Mouse (Mus musculus) hindbrain, embryonic 15.5 days (tissue): ENCODE data around the gene A130010J15Rik. TPM values are rescaled to one million over a fixed set of nuclear protein-coding genes. Genes with fewer than 3 reads are reported as not detected.

ENCODE experiments used
- ATAC-seq: fragments of 200-750 bp; cut with Nextera tagmentation; 2 replicates; pipeline ENCODE4 v1.8.0; 2017; ENCODE audit warnings: low read depth, moderate number of reproducible peaks, moderate TSS enrichment; ENCODE audit not compliant: low FRiP score
- H3K27ac ChIP-seq: fragments of 300-500 bp; sonication (generic); replicated peaks from 2 replicates; pipeline ENCODE4 v1.5.1; 2015; ENCODE audit warnings: mild to moderate bottlenecking, inconsistent platforms
- H3K27me3 ChIP-seq: fragments of 300-500 bp; sonication (generic); 2 replicates; pipeline ENCODE4 v1.6.1; 2015; ENCODE audit warnings: control low read depth, inconsistent platforms
- H3K36me3 ChIP-seq: fragments of 300-500 bp; sonication (generic); 2 replicates; pipeline ENCODE4 v1.6.1; 2015; ENCODE audit warnings: control low read depth, inconsistent platforms
- H3K4me1 ChIP-seq: fragments of 300-500 bp; sonication (generic); replicated peaks from 2 replicates; pipeline ENCODE4 v1.6.1; 2015; ENCODE audit warnings: control low read depth, inconsistent platforms
- H3K4me2 ChIP-seq: fragments of 300-500 bp; sonication (generic); 2 replicates; pipeline ENCODE4 v1.6.1; 2015; ENCODE audit warnings: moderate library complexity, mild to moderate bottlenecking, inconsistent platforms
- H3K4me3 ChIP-seq: fragments of 300-500 bp; sonication (generic); 2 replicates; pipeline ENCODE4 v1.5.1; 2015; ENCODE audit warnings: mild to moderate bottlenecking, inconsistent platforms
- H3K9ac ChIP-seq: fragments of 300-500 bp; sonication (generic); 2 replicates; pipeline ENCODE4 v1.6.1; 2015; ENCODE audit warnings: inconsistent platforms
- H3K9me3 ChIP-seq: fragments of 300-500 bp; sonication (generic); 2 replicates; pipeline ENCODE4 v1.6.1; 2016; ENCODE audit warnings: control low read depth, inconsistent platforms
- WGBS: fragments of 180-500 bp; shearing (Covaris S2); methylation state at CpG from one replicate; pipeline ENCODE4 v1.1.7; 2015; 5-methylcytosine and 5-hydroxymethylcytosine counted together
- polyA plus RNA-seq: library from polyadenylated mRNA; unstranded; fragments of >200 nt; fragmentation: Nextera tagmentation; extraction: Ambion mirVana; gene quantifications from 2 replicates; pipeline ENCODE4 v1.2.1, GENCODE M21; 2015

Gene A130010J15Rik
- polyA plus RNA-seq, 1 experiment from 2014 or later, result 11.8 TPM

DNA sequence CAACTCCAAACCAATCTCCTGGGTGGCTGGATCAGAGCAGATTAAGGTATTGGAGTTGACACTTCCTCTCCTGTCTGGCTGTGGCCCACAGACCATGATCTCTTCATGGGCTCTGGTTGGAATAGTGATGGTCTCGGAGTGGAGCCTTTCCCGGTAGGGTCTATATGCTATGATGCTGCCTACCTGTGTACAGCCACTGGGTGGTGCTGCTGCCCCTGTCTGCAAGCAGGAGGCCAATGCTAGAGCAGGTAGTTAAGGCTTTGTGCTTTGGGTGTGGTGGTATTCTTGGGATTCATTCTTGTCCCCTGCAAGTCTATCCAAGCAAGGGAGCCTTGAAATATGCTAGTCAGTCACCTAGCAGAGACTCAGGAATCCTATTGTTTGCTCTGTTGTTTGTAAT lies 40.3 kb downstream of the A130010J15Rik start:
- H3K27me3 ChIP-seq, result no peaks in the 10 kb centered on the region
- 48% methylated on average over 2 of the region's 2 CpGs for WGBS
- no peak overlapping the region for H3K9ac ChIP-seq
- no peak for ATAC-seq
- no peaks in the 10 kb centered on the region for H3K9me3 ChIP-seq
- no peak overlapping the region for H3K4me2 ChIP-seq
- no peak overlapping the region for H3K27ac ChIP-seq
- no peaks in the 10 kb centered on the region for H3K4me1 ChIP-seq
- H3K4me3 ChIP-seq, result no peak overlapping the region
- H3K36me3 ChIP-seq, result no peaks in the 10 kb centered on the region

DNA sequence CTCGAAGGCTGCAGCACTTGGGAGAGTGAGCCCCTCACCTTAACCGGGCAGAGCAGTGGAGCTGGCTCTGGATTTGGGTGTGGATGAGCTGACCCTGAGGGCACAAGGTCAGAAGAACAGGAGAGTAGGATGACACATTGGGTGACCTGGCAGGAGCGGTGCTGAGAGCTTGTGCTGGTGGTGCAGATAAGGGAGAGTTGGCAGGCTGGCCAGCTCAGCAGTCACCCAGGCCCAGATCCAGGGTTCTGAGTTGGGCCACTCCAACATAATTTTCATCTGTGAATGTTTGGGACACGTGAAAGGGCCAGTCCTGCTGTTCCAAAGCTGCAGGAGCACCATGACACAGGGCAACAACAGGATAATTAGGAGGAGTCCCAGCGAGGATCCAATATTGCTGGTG lies 43.5 kb downstream of the A130010J15Rik start:
- Histone ChIP-seq H3K9ac (no peak overlapping the region), H3K4me2 (no peak overlapping the region), H3K36me3 (no peaks in the 10 kb centered on the region), H3K27me3 (no peaks in the 10 kb centered on the region), H3K4me1 (no peaks in the 10 kb centered on the region), H3K4me3 (no peak overlapping the region), H3K9me3 (no peaks in the 10 kb centered on the region), H3K27ac (no peak overlapping the region)
- 86% methylated on average over 5 of the region's 5 CpGs for whole genome bisulfite sequencing
- no peak for ATAC-seq

DNA sequence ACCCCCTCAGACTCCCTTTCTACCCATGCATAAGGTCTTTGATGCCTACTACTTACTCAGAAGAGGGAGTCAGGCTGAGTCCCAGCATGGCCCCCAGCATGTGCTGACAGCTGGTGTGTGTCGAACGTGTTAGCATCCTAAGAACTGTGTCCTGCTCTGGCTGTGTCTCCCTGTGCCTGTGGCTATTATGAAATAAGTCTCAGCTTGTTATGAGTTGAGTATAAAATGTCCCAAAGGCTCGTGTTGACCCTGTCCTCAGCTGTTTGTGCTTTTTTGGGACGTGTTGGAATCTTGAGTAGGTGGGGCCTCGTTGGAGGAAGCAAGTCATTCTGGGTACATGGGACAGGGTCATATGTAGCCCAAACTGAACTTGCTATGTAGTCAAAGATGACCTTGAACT lies 46.2 kb downstream of the A130010J15Rik start:
- Histone ChIP-seq H3K27me3 (no peaks in the 10 kb centered on the region), H3K4me2 (no peak overlapping the region), H3K9ac (no peak overlapping the region), H3K36me3 (no peaks in the 10 kb centered on the region), H3K4me3 (no peak overlapping the region), H3K27ac (no peak overlapping the region), H3K9me3 (no peaks in the 10 kb centered on the region), H3K4me1 (no peaks in the 10 kb centered on the region)
- 80% methylated on average over 5 of the region's 5 CpGs for WGBS
- ATAC-seq, result no peak

DNA sequence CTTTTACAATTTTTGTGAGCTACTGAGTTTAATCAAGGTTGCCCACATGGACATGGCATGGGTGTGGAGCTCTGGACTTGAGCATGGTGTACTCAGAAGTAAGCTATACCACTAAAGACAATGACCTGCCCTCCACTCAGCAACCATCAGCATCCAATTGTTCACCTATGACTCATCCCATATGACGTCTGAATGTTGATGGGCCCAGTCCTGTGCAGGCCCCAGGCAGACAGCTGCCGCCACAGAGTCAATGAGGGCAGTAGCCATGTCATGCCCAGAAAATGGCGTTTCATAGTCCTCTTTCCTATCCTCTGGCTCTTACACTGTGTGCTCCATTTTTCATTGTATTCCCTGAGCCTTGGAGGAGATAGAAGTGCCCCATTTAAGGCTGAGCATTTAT lies 48.2 kb downstream of the A130010J15Rik start:
- ATAC-seq, result no peak
- Histone ChIP-seq H3K9me3 (no peaks in the 10 kb centered on the region), H3K4me2 (no peak overlapping the region), H3K27ac (no peak overlapping the region), H3K4me1 (no peaks in the 10 kb centered on the region), H3K4me3 (no peak overlapping the region), H3K9ac (no peak overlapping the region), H3K27me3 (no peaks in the 10 kb centered on the region), H3K36me3 (no peaks in the 10 kb centered on the region)
- WGBS, result 83% methylated on average over 3 of the region's 3 CpGs

DNA sequence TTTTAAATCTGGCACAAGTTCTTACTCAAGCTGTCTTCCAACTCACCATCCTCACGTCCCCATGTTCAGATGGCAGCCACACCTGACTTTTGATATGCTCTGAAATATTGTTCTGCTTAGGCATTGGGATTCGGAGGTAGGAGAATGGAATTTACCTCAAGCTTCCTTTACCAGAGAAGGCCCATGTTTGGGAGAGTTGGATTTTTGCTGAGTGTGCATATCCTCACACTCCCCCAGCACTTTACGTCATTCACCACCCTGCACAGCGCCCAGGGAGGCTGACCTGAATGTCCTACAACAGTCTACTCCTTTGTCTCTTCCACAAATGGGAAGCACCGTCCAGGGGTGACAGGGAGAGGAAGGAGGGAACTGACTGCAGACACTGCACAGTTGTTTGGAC lies 52.6 kb downstream of the A130010J15Rik start:
- Histone ChIP-seq H3K9ac (no peak overlapping the region), H3K4me2 (no peak overlapping the region), H3K27ac (no peak overlapping the region), H3K4me1 (no peaks in the 10 kb centered on the region), H3K27me3 (no peaks in the 10 kb centered on the region), H3K9me3 (no peaks in the 10 kb centered on the region), H3K36me3 (no peaks in the 10 kb centered on the region), H3K4me3 (no peak overlapping the region)
- no peak for ATAC-seq
- WGBS, result 65% methylated on average over 5 of the region's 5 CpGs

DNA sequence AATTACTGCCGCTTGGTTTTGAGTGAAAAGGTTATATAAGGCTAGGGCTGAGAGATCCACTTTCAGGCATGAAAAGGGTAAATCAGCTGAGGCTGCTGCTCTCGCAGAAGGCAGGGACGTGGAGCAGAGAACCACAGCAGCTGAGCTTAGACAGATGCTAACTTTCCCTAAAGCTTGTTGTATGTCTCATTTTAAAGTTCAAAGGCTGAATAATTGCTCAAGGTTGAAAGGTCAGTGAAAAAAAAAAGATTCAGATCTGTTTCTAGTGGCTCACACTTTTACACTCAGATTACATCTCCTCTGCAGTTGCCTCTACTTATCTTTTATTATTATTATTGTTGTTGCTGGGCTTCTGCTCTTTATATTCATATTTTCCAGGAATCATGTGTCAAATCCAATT lies 57.7 kb downstream of the A130010J15Rik start:
- H3K9me3 ChIP-seq, result no peaks in the 10 kb centered on the region
- 20% methylated on average over 3 of the region's 3 CpGs for WGBS

DNA sequence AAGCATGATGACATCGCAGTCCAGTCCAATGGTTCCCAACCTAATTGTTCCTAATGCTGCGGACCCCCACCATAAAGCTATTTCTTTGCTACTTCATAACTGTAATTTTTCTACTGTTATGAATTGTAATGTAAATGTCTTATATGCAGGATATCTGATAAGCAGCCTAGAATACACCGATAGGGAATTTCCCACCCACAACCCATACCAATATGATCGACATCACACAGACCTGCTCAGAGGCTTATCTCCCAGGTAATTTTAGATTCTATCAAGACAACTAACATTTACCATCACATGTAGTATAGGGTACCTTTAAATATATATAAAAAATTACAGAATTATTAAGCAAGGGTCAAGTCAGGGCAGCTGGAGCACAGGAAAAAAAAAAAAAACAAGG lies 58.3 kb downstream of the A130010J15Rik start:
- H3K27ac ChIP-seq, result no peak overlapping the region
- WGBS, result 93% methylated on average over 4 of the region's 4 CpGs

More for the DNA sequence above, 57.7 kb downstream of the A130010J15Rik start:
- no peak overlapping the region for H3K9ac ChIP-seq
- H3K4me3 ChIP-seq, result no peak overlapping the region
- H3K36me3 ChIP-seq, result no peaks in the 10 kb centered on the region
- H3K4me2 ChIP-seq, result no peak overlapping the region
- H3K27ac ChIP-seq, result no peak overlapping the region
- no peaks in the 10 kb centered on the region for H3K27me3 ChIP-seq
- ATAC-seq, result no peak
- no peaks in the 10 kb centered on the region for H3K4me1 ChIP-seq

DNA sequence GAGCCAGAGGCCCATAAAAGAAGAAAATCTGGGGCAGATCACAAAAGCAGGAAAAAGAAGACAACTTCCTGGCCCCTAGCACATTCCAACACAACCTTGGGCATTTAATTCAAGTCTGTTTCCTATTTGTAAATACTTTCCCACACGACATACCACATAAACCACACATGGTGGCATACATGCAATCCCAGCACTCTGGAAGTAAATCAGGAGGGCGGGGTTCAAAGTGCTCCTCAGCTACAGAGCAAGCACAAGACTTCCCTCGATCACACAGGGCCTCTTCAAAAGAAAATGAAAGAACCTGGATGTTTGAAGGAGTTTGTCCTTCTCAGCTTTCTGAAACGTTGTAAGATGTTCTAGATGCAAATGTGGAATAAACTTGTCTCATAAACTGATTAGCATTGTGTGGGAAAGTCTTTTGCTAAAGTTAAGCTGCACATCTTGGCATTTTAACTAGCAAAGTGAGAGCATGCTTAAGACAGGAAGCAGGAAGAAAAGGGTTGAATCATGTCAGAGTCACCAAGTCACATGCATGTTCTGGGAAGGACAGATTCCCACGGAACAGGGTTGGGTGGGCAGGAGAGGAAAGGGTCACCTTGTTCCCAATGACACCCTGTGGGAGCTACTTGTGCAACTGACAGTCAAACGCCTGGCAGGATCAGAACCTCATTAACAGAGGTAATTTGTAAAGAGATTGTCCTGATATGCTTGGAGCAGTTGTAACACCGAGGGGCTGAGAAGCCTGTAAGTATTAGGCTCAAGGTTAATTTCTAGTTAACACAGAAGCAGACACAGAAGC lies 59.1 kb downstream of the A130010J15Rik start:
- Histone ChIP-seq H3K4me1 (no peaks in the 10 kb centered on the region), H3K9me3 (no peaks in the 10 kb centered on the region), H3K4me3 (no peak overlapping the region), H3K9ac (no peak overlapping the region), H3K4me2 (no peak overlapping the region), H3K27ac (no peak overlapping the region), H3K27me3 (no peaks in the 10 kb centered on the region), H3K36me3 (no peaks in the 10 kb centered on the region)
- 60% methylated on average over 7 of the region's 7 CpGs for whole genome bisulfite sequencing
- no peak for ATAC-seq

More for the DNA sequence above, 58.3 kb downstream of the A130010J15Rik start:
- H3K36me3 ChIP-seq, result no peaks in the 10 kb centered on the region
- no peak overlapping the region for H3K4me3 ChIP-seq
- no peak overlapping the region for H3K9ac ChIP-seq
- H3K9me3 ChIP-seq, result no peaks in the 10 kb centered on the region
- no peaks in the 10 kb centered on the region for H3K4me1 ChIP-seq
- H3K4me2 ChIP-seq, result no peak overlapping the region
- no peaks in the 10 kb centered on the region for H3K27me3 ChIP-seq
- ATAC-seq, result no peak

Other genes starting within 250 kb of the A130010J15Rik start
- 5.8 and 5.9 TPM in 2 replicates for gene Syt14, start 132.3 kb upstream of the A130010J15Rik start, polyA plus RNA-seq
- gene Diexf, start 37.8 kb upstream of the A130010J15Rik start, polyA plus RNA-seq, result 6.7 and 7.2 TPM in 2 replicates
- gene Irf6, start 14.9 kb upstream of the A130010J15Rik start, polyA plus RNA-seq, result 0.72 and 0.75 TPM in 2 replicates
- 2.3 and 2.5 TPM in 2 replicates for gene Traf3ip3, start 33.7 kb downstream of the A130010J15Rik start, polyA plus RNA-seq
- gene Lamb3, start 39.7 kb downstream of the A130010J15Rik start, polyA plus RNA-seq, result 0.54 and 0.56 TPM in 2 replicates
- gene Hsd11b1, start 96.0 kb downstream of the A130010J15Rik start, polyA plus RNA-seq, result 0.28 and 0.40 TPM in 2 replicates
- gene G0s2, start 105.2 kb downstream of the A130010J15Rik start, polyA plus RNA-seq, result 7.9 and 8.2 TPM in 2 replicates
- gene Camk1g, start 202.3 kb downstream of the A130010J15Rik start, polyA plus RNA-seq, result 40.5 and 41.0 TPM in 2 replicates